ENCODE assay signal across 10 mouse cellular contexts in the genomic region with DNA sequence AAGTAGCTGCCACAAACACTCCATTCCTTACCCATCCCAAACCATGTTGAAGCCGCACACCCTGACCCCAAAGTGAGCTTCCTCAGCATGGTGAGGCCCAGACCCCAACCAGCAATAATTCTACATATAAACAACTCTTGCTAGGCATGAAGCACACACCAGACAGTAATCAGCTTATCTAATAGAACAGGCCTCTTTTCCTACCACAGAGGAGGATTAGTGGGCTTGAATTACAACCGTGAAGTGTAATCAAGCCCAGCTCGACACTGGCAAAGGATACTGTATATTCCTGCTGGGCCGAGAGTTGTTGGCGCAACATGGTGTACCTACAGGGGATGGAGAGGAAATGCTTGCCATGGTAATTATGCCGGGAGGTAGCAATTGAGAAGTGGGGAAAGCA.
DNase-seq lines count a peak whose midpoint lies in the region; ATAC-seq and TF ChIP-seq lines count a peak whose summit lies in the region.
"Had no signal": no experiment of that assay in that cellular context is flagged by ENCODE, and none has a peak within 500 bp of the region (broad histone marks: within the 10 kb centered on the region; RNA-seq: fewer than 3 reads in every experiment).

No protein-coding gene starts in this region.

- H3K9ac ChIP-seq in hindbrain, embryonic 13.5 days, result no peak overlapping the region
- H3K9ac ChIP-seq in hindbrain, embryonic 11.5 days (ENCODE audit: low read depth, low read length), result no peak overlapping the region
- H3K9ac ChIP-seq in liver, embryonic 14.5 days (replicated peaks), result no peak overlapping the region

- peak overlapping the region; percentile 41 for H3K27ac ChIP-seq in hindbrain, embryonic 13.5 days
- H3K27ac ChIP-seq in hindbrain, embryonic 11.5 days (ENCODE audit: low read depth, low read length), result no peak overlapping the region
- H3K27ac ChIP-seq in liver, embryonic 14.5 days, result no peak overlapping the region

- H3K4me2 ChIP-seq in hindbrain, embryonic 13.5 days, result no peak overlapping the region
- no peak overlapping the region for H3K4me2 ChIP-seq in hindbrain, embryonic 11.5 days (replicated peaks; ENCODE audit: low read depth, low read length)
- H3K4me2 ChIP-seq in liver, embryonic 14.5 days (ENCODE audit: low read depth), result no peak overlapping the region

- WGBS in hindbrain, embryonic 13.5 days, result 46% methylated on average over 6 of the region's 6 CpGs
- WGBS in hindbrain, embryonic 11.5 days, result 80% methylated on average over 6 of the region's 6 CpGs
- 16% methylated on average over 6 of the region's 6 CpGs for WGBS in liver, embryonic 14.5 days (ENCODE audit: insufficient replicate concordance)

- no peaks in the 10 kb centered on the region for H3K27me3 ChIP-seq in hindbrain, embryonic 13.5 days
- H3K27me3 ChIP-seq in hindbrain, embryonic 11.5 days (ENCODE audit: control insufficient read depth, insufficient read depth, low read length), result no peaks in the 10 kb centered on the region
- no peaks in the 10 kb centered on the region for H3K27me3 ChIP-seq in liver, embryonic 14.5 days (ENCODE audit: control insufficient read depth, insufficient read depth, low read length)

- TF ChIP-seq CTCF in liver, embryonic 14.5 days (IDR thresholded peaks at IDR 0.05; ENCODE audit: low read depth), result no peak

- DNase-seq in hindbrain, embryonic 11.5 days (ENCODE audit: low spot score), result no peak
- peak; percentile 51 for DNase-seq in retina, adult 2 months (ENCODE audit: low read depth, low spot score)
- DNase-seq in retina, embryonic 14.5 days (ENCODE audit: low spot score), result no peak
- no peak for DNase-seq in liver, embryonic 14.5 days (ENCODE audit: low read depth in 3 of 3, low spot score in 3 of 3)
- DNase-seq in right cerebral cortex, postnatal 25 days, result no peak
- no peak for DNase-seq in spleen, postnatal 36 days (ENCODE audit: low spot score in 2 of 2)
- DNase-seq: adrenal gland, adult 8-10 months; kidney, adult 11 months; lung, postnatal 14 days had no signal

- 0 out of 2 replicates have a peak, but pooled peaks have one; percentile 7 for TF ChIP-seq EP300 in liver, embryonic 14.5 days (IDR thresholded peaks at IDR 0.05; ENCODE audit: low read depth)

- H3K9me3 ChIP-seq in hindbrain, embryonic 13.5 days, result no peaks in the 10 kb centered on the region
- no peaks in the 10 kb centered on the region for H3K9me3 ChIP-seq in hindbrain, embryonic 11.5 days (ENCODE audit: control insufficient read depth, low read length)
- H3K9me3 ChIP-seq in liver, embryonic 14.5 days (ENCODE audit: control insufficient read depth, low read length), result no peaks in the 10 kb centered on the region

- H3K4me1 ChIP-seq in hindbrain, embryonic 13.5 days (replicated peaks), result peaks cover 65% of the 10 kb centered on the region
- no peaks in the 10 kb centered on the region; the same call in 1 of the 2 replicates for H3K4me1 ChIP-seq in hindbrain, embryonic 11.5 days (replicated peaks; ENCODE audit: control insufficient read depth, insufficient read depth, low read length)
- 0 out of 4 replicates have a peak, but pooled peaks cover 0 to 2% of the 10 kb centered on the region in 2 experiments for H3K4me1 ChIP-seq in liver, embryonic 14.5 days (replicated peaks; ENCODE audit: control insufficient read depth in 2 of 2, insufficient read depth in 2 of 2, low read length in 1 of 2)

- H3K36me3 ChIP-seq in hindbrain, embryonic 13.5 days, result no peaks in the 10 kb centered on the region
- no peaks in the 10 kb centered on the region for H3K36me3 ChIP-seq in hindbrain, embryonic 11.5 days (ENCODE audit: control insufficient read depth, insufficient read depth, low read length)
- no peaks in the 10 kb centered on the region for H3K36me3 ChIP-seq in liver, embryonic 14.5 days (replicated peaks; ENCODE audit: control insufficient read depth, insufficient read depth, low read depth)

- H3K4me3 ChIP-seq in hindbrain, embryonic 13.5 days, result no peak overlapping the region
- H3K4me3 ChIP-seq in hindbrain, embryonic 11.5 days (ENCODE audit: low read depth, low read length), result no peak overlapping the region
- H3K4me3 ChIP-seq in liver, embryonic 14.5 days (ENCODE audit: insufficient read depth in 1 of 2, low read depth in 2 of 2, low read length in 2 of 2), result no peak overlapping the region

- ATAC-seq in hindbrain, embryonic 13.5 days (ENCODE audit: low FRiP score), result no peak
- no peak for ATAC-seq in hindbrain, embryonic 11.5 days (ENCODE audit: low FRiP score)
- peak; percentile 29; the same call in 1 of the 2 replicates for ATAC-seq in liver, embryonic 14.5 days (ENCODE audit: insufficient read depth)
